Mouse (Mus musculus): ENCODE measurements around the gene Ros1.

Gene Ros1

GRCm38 (mm10) chr10:52165376-52165775 is 29.7 kb downstream of the Ros1 start:
- in situ Hi-C loops (cut with MboI, MseI): loop anchor here (10.0 kb wide), 1 partner anchor 1961 kb away; no protein-coding TSS in a partner anchor

DNA sequence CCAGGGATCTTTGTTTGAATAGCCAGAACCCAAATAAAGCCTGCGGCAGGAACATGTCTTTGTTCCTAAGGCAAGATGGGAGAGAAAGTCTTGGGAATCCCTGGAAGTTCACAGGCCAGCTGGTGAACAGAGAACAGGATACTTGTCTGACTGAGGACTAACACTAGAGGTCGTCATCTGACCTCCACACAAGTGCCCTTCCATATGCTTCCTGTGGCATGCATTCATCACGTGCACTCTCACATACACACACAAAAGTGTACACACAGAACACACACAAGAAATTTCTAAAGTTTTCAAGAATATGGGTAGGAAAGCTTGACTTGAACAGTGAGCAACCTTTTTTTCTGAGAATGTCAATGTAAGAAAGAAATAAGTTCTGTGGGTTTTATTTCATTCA is 34.4 kb downstream of the Ros1 start:
- in situ Hi-C loops (cut with MboI, MseI): loop anchor here (10.0 kb wide), 1 partner anchor 1956 kb away; no protein-coding TSS in a partner anchor

GRCm38 (mm10) chr10:52159704-52160103 is 35.3 kb downstream of the Ros1 start:
- in situ Hi-C loops (cut with MboI, MseI): loop anchor here (10.0 kb wide), 1 partner anchor 1955 kb away; no protein-coding TSS in a partner anchor

DNA sequence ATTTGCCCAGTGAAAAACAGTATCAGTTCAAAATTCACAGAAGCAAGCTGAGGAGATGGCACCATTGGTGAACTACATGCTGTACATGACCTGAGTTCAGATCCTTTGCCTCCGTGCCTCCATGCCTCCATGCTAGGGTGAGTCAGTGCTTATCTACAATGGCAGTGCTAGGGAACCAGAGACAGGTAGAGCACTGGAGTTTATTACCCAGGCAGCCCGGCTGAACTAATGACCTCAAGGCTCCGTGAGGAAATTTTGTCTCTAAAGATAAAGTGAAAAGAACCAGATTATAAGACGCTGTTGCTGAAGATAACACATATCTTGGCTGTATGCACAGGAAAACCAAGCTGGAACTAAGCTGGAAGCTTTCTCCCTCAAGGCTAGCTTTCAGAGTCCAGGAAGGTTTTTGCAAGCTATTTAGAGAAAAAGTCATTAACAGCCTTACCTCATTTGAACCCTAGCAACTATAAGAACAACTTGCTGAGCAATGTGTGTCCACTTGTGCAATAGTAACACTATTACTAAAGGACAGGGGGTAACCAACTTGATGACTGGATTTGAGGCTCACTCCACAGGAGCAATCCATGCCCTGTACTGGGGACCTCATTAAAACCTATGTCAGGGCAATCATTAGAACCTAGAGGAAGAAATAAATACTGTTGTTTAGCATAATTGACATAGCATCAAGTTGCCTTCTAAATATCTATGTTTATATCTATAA is 61.5 kb downstream of the Ros1 start:
- in situ Hi-C loops (cut with MboI, MseI): no loop called here

DNA sequence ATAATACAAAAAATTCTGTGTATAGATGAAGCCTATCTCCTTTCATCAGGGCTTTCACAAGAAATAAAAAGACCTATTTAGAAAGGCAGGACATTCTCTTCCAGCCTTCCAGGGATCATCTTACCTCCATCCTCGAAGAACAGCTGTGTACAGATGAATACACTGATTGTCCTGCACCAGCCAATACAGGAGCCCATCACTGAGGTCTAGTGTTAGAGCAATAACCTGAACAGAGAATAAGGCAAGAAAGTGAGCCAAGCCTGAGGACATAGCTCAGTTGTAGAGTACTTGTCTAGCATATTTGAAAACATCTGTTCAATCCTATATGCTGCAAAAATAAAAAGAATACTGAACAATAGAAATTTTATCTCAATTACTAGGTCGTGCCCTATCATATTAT is 64.3 kb downstream of the Ros1 start:
- in situ Hi-C loops (cut with MboI, MseI): no loop called here

DNA sequence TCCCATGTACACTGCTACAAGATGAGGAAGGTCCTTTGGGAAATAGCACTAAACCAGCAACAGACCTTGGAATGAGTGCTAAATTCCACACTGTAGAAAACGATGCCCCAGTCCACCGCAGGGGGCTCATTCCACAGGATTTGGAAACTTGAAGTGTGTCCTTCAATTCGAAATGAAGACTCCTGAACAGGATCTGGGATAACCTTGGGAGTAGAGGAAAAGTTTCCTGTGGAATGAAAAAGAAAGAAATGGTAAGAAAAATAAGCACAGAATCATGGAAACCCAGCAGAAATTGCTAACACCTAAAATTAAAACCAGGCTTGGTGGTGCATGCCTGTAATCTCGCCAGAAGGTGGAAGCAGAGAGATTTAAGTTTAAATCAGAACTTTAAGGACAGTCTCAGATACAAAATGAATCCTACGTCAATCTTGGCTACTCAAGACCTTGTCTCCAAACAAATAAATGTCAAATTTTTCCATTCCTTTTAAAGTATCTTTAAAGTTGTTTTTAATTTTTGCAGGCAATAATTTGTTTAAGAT is 66.1 kb downstream of the Ros1 start:
- in situ Hi-C loops (cut with MboI, MseI): no loop called here

- in situ Hi-C loops (cut with MboI, MseI): no loop called here
Measured at GRCm38 (mm10) chr10:52106164-52106757, 88.8 kb downstream of the Ros1 start.

- in situ Hi-C loops (cut with MboI, MseI): loop anchor here (5.0 kb wide), 1 partner anchor 286 kb away; the partner anchor contains the start of gene Nepn
Measured at GRCm38 (mm10) chr10:52101273-52101672, 93.8 kb downstream of the Ros1 start.

GRCm38 (mm10) chr10:52092181-52092580 is 102.9 kb downstream of the Ros1 start:
- in situ Hi-C loops (cut with MboI, MseI): no loop called here

GRCm38 (mm10) chr10:52086681-52087080 is 108.4 kb downstream of the Ros1 start:
- in situ Hi-C loops (cut with MboI, MseI): no loop called here

DNA sequence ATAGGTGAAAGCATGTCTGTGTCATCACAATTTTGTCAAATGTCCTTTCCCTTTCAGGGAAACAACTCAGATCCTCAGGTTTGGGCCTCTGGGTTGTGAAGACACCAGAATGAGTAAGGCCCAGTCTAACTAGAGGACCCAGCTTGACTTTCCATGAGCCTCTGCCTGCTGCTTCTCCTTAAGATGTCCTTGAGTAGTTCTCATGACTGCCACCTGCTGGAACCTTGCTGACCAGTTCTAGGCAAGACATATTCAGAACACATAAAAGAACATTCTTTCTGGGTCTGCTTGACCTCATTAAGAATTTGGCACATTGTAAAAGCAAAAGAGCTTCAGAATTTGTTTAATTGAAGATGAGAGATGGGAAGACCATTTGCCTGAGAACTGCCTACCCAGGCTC is 122.6 kb downstream of the Ros1 start:
- in situ Hi-C loops (cut with MboI, MseI): loop anchor here (10.0 kb wide), 1 partner anchor 862 kb away; no protein-coding TSS in a partner anchor

DNA sequence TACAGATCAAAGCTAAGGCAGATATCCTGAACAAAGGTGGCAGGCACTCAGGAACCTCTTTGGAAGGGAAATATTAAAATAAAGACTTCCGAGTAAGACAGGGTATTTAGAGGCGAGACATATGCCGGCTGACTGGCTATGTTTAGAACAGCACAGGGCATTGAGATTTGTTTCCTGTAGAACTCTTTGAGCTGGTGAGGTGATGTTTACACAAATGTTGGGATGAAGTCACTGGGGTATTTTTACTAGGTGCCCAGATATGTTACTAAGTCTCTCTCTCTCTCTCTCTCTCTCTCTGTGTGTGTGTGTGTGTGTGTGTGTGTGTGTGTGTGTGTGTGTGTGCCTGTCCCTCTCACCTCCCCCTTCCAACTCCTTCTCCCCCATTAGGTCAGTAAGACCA is 146.8 kb downstream of the Ros1 start:
- in situ Hi-C loops (cut with MboI, MseI): no loop called here

DNA sequence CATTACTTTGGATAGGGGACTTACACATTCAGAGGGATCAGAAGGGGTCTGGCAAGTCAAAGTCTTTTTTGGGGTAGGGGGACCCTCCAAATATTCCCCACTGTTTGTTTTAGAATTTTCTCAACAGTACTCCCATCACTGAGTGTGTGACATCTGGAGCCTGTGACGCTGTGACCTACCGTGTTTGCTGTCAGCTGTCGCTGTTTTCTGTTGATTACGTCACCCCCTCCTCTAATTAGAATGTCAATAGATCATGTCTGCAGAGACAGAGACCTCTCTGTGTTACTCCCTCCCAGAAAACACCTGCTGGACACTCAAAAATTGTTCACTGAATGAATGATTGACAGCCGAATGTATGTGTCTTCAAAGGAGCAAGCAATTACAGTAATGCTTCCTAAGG is 152.0 kb downstream of the Ros1 start:
- in situ Hi-C loops (cut with MboI, MseI): no loop called here

GRCm38 (mm10) chr10:52039392-52039791 is 155.7 kb downstream of the Ros1 start:
- in situ Hi-C loops (cut with MboI, MseI): no loop called here

- in situ Hi-C loops (cut with MboI, MseI): no loop called here
Measured at GRCm38 (mm10) chr10:52033729-52034128, 161.3 kb downstream of the Ros1 start.

GRCm38 (mm10) chr10:52029421-52030080 is 165.5 kb downstream of the Ros1 start:
- in situ Hi-C loops (cut with MboI, MseI): no loop called here

- in situ Hi-C loops (cut with MboI, MseI): no loop called here
Measured at GRCm38 (mm10) chr10:52028561-52029370, 166.3 kb downstream of the Ros1 start.

GRCm38 (mm10) chr10:52027161-52028035 is 167.6 kb downstream of the Ros1 start:
- in situ Hi-C loops (cut with MboI, MseI): no loop called here

DNA sequence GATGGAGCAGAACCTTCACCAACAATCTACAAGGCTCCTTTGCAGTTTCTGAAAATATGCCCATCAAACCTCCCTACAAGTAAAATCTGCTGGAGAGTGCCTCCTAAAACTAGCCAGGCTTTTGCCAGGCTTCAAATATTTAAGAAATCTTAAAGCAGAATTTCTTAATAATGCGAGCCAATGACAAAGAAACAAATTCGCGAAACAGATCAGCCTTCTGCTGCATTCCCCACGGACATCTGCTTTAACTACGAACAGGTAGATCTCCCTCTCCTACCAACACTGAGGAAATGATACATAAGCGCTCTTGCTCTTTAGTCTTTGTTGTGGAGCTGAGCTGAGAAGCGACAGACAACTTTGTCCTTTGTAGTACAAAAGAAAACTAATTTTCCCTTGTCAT is 169.2 kb downstream of the Ros1 start:
- in situ Hi-C loops (cut with MboI, MseI): no loop called here

DNA sequence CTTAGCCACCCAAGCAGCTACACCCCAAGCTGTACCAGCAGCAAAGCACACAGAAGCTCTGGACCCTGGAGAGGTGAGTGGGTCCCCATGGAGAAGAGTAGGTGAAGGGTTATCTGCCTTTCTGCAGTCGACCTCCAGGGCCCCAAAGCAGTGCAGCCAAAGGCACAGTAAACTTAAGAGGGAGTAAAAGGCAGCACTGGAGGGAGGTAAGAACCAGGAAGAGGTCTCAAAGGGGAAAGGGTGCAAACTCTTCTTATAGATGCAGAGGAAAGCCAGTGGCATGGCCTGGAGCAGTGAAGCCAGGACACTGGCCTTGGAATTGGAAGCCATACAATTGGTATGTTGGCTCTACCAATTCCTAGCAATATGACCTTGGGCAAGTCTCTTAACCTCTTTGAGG is 169.8 kb downstream of the Ros1 start:
- in situ Hi-C loops (cut with MboI, MseI): no loop called here

- in situ Hi-C loops (cut with MboI, MseI): no loop called here
Measured at GRCm38 (mm10) chr10:52024053-52024410, 171.0 kb downstream of the Ros1 start.
